In genomic region chrX:36748573-36748972, GRCm38 (mm10) we compare ENCODE assay signal across 23 mouse cellular contexts. TPM values are rescaled to one million over a fixed set of nuclear protein-coding genes. Genes with fewer than 3 reads are reported as not detected.
DNase-seq lines count a peak whose midpoint lies in the region; ATAC-seq lines count a peak whose summit lies in the region.
"Had no signal": no experiment of that assay in that cellular context is flagged by ENCODE, and none has a peak within 500 bp of the region (broad histone marks: within the 10 kb centered on the region; RNA-seq: fewer than 3 reads in every experiment).

No protein-coding gene starts in this region.

- DNase-seq in cerebellum, postnatal 10 days = peak; percentile 20 to 23
- DNase-seq in 3T3-L1 (ENCODE audit: low read depth, low spot score) = peak; percentile 45
- DNase-seq in brain, adult 2 months (ENCODE audit: low read depth, low spot score) = peak; percentile 54
- peak; percentile 23 for DNase-seq in kidney, postnatal 14 days
- DNase-seq in heart, adult 9 months (ENCODE audit: low spot score in 2 of 2) = no peak
- DNase-seq in urinary bladder, adult 2 months (ENCODE audit: low spot score) = no peak
- DNase-seq: adrenal gland, adult 8-10 months; layer of hippocampus, postnatal 36 days; liver, postnatal 0 days; lung, postnatal 14 days; midbrain, embryonic 14.5 days; spleen, adult 18-20 months; thymus, adult 18-20 months; thymus, postnatal 4 days had no signal

- H3K4me2 ChIP-seq in intestine, embryonic 15.5 days (replicated peaks) = no peak overlapping the region
- H3K4me2 ChIP-seq: embryonic facial prominence, embryonic 13.5 days; forebrain, embryonic 15.5 days; heart, embryonic 12.5 days; hindbrain, embryonic 15.5 days had no signal

- no peaks in the 10 kb centered on the region for H3K27me3 ChIP-seq in intestine, embryonic 15.5 days (replicated peaks)
- H3K27me3 ChIP-seq: embryonic facial prominence, embryonic 13.5 days; forebrain, embryonic 15.5 days; heart, embryonic 12.5 days; hindbrain, embryonic 15.5 days had no signal

- H3K36me3 ChIP-seq in intestine, embryonic 15.5 days = no peaks in the 10 kb centered on the region
- H3K36me3 ChIP-seq: embryonic facial prominence, embryonic 13.5 days; forebrain, embryonic 15.5 days; G1E; heart, embryonic 12.5 days; hindbrain, embryonic 15.5 days; limb, embryonic 10.5 days had no signal

- H3K4me1 ChIP-seq in intestine, embryonic 15.5 days (replicated peaks) = no peaks in the 10 kb centered on the region
- H3K4me1 ChIP-seq: embryonic facial prominence, embryonic 13.5 days; heart, embryonic 12.5 days; limb, embryonic 10.5 days had no signal

- WGBS in intestine, embryonic 15.5 days = 65% methylated on average over 3 of the region's 3 CpGs

- no peaks in the 10 kb centered on the region for H3K9me3 ChIP-seq in intestine, embryonic 15.5 days
- H3K9me3 ChIP-seq: embryonic facial prominence, embryonic 13.5 days; forebrain, embryonic 15.5 days; G1E; heart, embryonic 12.5 days; hindbrain, embryonic 15.5 days; limb, embryonic 10.5 days had no signal

- H3K4me3 ChIP-seq in intestine, embryonic 15.5 days (replicated peaks) = no peak overlapping the region
- H3K4me3 ChIP-seq: embryonic facial prominence, embryonic 13.5 days; forebrain, embryonic 15.5 days; heart, embryonic 12.5 days; hindbrain, embryonic 15.5 days; layer of hippocampus, adult 2 months; limb, embryonic 10.5 days had no signal

- H3K9ac ChIP-seq in intestine, embryonic 15.5 days = no peak overlapping the region
- H3K9ac ChIP-seq: embryonic facial prominence, embryonic 13.5 days; forebrain, embryonic 15.5 days; heart, embryonic 12.5 days; hindbrain, embryonic 15.5 days; liver, postnatal 0 days had no signal

- no peak overlapping the region for H3K27ac ChIP-seq in intestine, embryonic 15.5 days
- H3K27ac ChIP-seq: embryonic facial prominence, embryonic 13.5 days; forebrain, embryonic 15.5 days; hindbrain, embryonic 15.5 days; layer of hippocampus, adult 2 months; limb, embryonic 10.5 days had no signal

- ATAC-seq in cerebellum, adult (ENCODE audit: insufficient number of reproducible peaks, low FRiP score, low TSS enrichment) = no peak
- no peak for ATAC-seq in intestine, embryonic 15.5 days
- ATAC-seq: forebrain, embryonic 15.5 days; liver, postnatal 0 days had no signal

RNA-seq across cellular contexts. Expression of gene Slc25a43, which starts 5.1 kb away (rescaled TPM):
- 2.9 and 4.2 TPM in 2 replicates for polyA plus RNA-seq in intestine, embryonic 15.5 days (2015; fragmentation: Nextera tagmentation; extraction: Ambion mirVana)
- 3.6 and 4.1 TPM in 2 replicates for polyA plus RNA-seq in urinary bladder, adult 2 months (2012; rRNA removed)
- polyA plus RNA-seq: G1E had no signal

RNA-seq across cellular contexts. Expression of gene Slc25a5, which starts 46.9 kb away (rescaled TPM):
- 996 and 1,065 TPM in 2 replicates for polyA plus RNA-seq in intestine, embryonic 15.5 days (2015; fragmentation: Nextera tagmentation; extraction: Ambion mirVana)
- 445 and 526 TPM in 2 replicates for polyA plus RNA-seq in urinary bladder, adult 2 months (2012; rRNA removed)

Comparison
In these comparisons a context has a peak if more than half of its experiments do, and no peak if none do; other contexts are left out.
1. DNase-seq: peak in cerebellum, postnatal 10 days (2 of 2), 3T3-L1 (single experiment), brain, adult 2 months (single experiment) and kidney, postnatal 14 days (single experiment); none in heart, adult 9 months (0 of 2) and urinary bladder, adult 2 months (single experiment).